Mouse (Mus musculus): Measurements from ENCODE around the gene Mylk.

DNA sequence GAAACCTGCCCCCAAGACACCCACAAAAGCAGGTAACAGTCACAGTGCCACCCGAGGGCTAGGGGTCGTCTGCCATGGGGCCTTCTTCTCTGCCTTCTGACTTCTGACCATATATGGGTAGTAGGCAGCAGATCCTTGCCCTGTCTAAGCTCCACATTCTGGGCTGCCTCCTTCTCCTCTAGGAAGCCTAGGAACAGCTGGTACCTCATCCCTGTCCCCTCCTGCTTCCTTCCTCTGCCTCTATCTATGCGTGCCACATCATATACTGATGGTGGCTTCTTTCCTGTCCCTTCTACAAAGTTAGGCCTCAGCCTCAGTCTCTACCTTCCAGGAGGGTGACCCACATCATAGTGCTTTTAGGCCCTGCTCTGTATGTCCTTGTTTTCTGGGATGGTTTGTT, 207.8 kb downstream of the Mylk start:
- TF ChIP-seq CTCF (IDR thresholded peaks at IDR 0.05; ENCODE audit: low read depth, low read length) (no peak), POLR2A (IDR thresholded peaks at IDR 0.05; ENCODE audit: borderline replicate concordance, low read depth, low read length) (no peak)
